Mouse (Mus musculus) liver, embryonic 15.5 days (tissue): ENCODE data around the gene Crhr2. TPM values are rescaled to one million over a fixed set of nuclear protein-coding genes. Genes with fewer than 3 reads are reported as not detected.

Experiments
- ATAC-seq: fragments of 200-750 bp; cut with Nextera tagmentation; 2 replicates; pipeline ENCODE4 v1.8.0; 2017; ENCODE audit warnings: moderate number of reproducible peaks, mild to moderate bottlenecking, moderate library complexity; ENCODE audit not compliant: insufficient read depth
- H3K27ac ChIP-seq: fragments of 300-500 bp; sonication (generic); replicated peaks from 2 replicates; pipeline ENCODE4 v1.5.1; 2015; ENCODE audit warnings: mild to moderate bottlenecking, inconsistent platforms
- H3K27me3 ChIP-seq: fragments of 300-500 bp; sonication (generic); 2 replicates; pipeline ENCODE4 v1.6.1; 2015; ENCODE audit warnings: mild to moderate bottlenecking, inconsistent platforms
- H3K36me3 ChIP-seq: fragments of 300-500 bp; sonication (generic); replicated peaks from 2 replicates; pipeline ENCODE4 v1.6.1; 2015; ENCODE audit warnings: moderate library complexity, mild to moderate bottlenecking, inconsistent platforms
- H3K4me1 ChIP-seq: fragments of 300-500 bp; sonication (generic); replicated peaks from 2 replicates; pipeline ENCODE4 v1.6.1; 2015; ENCODE audit warnings: inconsistent platforms
- H3K4me2 ChIP-seq: fragments of 300-500 bp; sonication (generic); 2 replicates; pipeline ENCODE4 v1.6.1; 2015; ENCODE audit warnings: moderate library complexity, mild to moderate bottlenecking, inconsistent platforms
- H3K4me3 ChIP-seq: fragments of 300-500 bp; sonication (generic); replicated peaks from 2 replicates; pipeline ENCODE4 v1.5.1; 2015; ENCODE audit warnings: mild to moderate bottlenecking, inconsistent platforms
- H3K9ac ChIP-seq: fragments of 300-500 bp; sonication (generic); 2 replicates; pipeline ENCODE4 v1.6.1; 2015; ENCODE audit warnings: moderate library complexity, mild to moderate bottlenecking, inconsistent platforms
- H3K9me3 ChIP-seq: fragments of 300-500 bp; sonication (generic); replicated peaks from 2 replicates; pipeline ENCODE4 v1.6.1; 2016; ENCODE audit warnings: inconsistent platforms
- WGBS: fragments of 180-500 bp; shearing (Covaris S2); methylation state at CpG from one replicate; pipeline ENCODE4 v1.1.7; 2015; ENCODE audit warnings: mixed read lengths; ENCODE audit not compliant: insufficient replicate concordance; 5-methylcytosine and 5-hydroxymethylcytosine counted together
- polyA plus RNA-seq: library from polyadenylated mRNA; unstranded; fragments of >200 nt; fragmentation: Nextera tagmentation; extraction: Ambion mirVana; gene quantifications from 2 replicates; pipeline ENCODE4 v1.2.1, GENCODE M21; 2015

Crhr2 gene
- polyA plus RNA-seq, 1 experiment from 2014 or later = 0.83 TPM

- Histone ChIP-seq H3K27ac (no peak overlapping the region), H3K9me3 (no peaks in the 10 kb centered on the region), H3K4me3 (no peak overlapping the region), H3K36me3 (peaks cover 92% of the 10 kb centered on the region), H3K9ac (no peak overlapping the region), H3K4me1 (no peaks in the 10 kb centered on the region), H3K27me3 (no peaks in the 10 kb centered on the region), H3K4me2 (no peak overlapping the region)
- WGBS = 87% methylated on average over 4 of the region's 4 CpGs
- ATAC-seq = no peak
These were observed 56.1 kb downstream of the Crhr2 start for GRCm38 (mm10) chr6:55076561-55077255.

DNA sequence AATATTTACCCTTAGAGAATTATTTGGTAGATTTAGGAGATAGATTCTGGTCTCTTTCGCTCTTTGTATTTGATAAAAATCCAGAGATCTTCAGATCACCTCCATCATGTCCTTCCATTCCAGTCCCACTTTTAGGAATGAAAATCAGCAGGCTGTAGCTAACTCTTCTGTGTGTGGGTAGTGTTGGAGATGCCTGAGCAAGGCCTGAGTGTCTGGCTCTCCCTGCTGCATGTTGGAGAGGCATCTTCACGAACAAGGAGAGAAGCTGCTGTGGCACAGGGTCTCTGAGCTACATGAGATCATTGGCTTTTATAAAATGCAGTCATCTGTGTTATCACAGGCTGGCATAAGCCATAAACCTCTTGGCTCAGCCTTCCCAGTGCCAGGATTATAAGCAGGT lies 66.9 kb downstream of the Crhr2 start:
- no peak overlapping the region for H3K9ac ChIP-seq
- H3K4me2 ChIP-seq = no peak overlapping the region
- H3K9me3 ChIP-seq = no peaks in the 10 kb centered on the region
- no peaks in the 10 kb centered on the region for H3K27me3 ChIP-seq
- no peak overlapping the region for H3K27ac ChIP-seq
- H3K4me1 ChIP-seq = peaks cover 12% of the 10 kb centered on the region; the same call in 1 of the 2 replicates
- peaks cover 91% of the 10 kb centered on the region for H3K36me3 ChIP-seq
- H3K4me3 ChIP-seq = no peak overlapping the region
- ATAC-seq = no peak
- 83% methylated on average over 2 of the region's 2 CpGs for WGBS

DNA sequence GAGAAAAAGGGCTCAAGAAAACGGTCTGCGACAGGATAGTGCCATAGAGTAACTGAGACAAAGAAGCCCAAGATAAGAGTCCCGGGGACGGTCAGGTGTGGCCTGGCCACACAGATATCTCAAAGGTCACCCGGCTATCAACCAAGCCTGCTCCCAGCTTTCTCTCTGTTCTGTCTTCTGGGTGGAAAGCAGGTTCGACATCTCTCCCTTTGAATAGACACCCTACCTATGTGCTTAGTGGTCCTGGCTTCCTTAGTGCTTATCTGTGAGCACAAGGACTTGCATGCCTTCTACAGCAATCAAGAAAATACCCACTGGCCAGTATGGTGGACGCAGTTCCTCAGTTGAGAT lies 68.4 kb downstream of the Crhr2 start:
- H3K4me2 ChIP-seq = no peak overlapping the region

GRCm38 (mm10) chr6:55063793-55064476 lies 68.9 kb downstream of the Crhr2 start:
- Histone ChIP-seq H3K4me1 (peaks cover 12% of the 10 kb centered on the region; the same call in 1 of the 2 replicates), H3K27me3 (no peaks in the 10 kb centered on the region), H3K4me2 (no peak overlapping the region), H3K27ac (peak overlapping the region; percentile 34; the same call in 1 of the 2 replicates), H3K9ac (no peak overlapping the region), H3K9me3 (no peaks in the 10 kb centered on the region), H3K4me3 (no peak overlapping the region), H3K36me3 (peaks cover 97% of the 10 kb centered on the region)
- WGBS = 48% methylated on average over 9 of the region's 9 CpGs
- peak; percentile 67 for ATAC-seq

More for the DNA sequence above, 68.4 kb downstream of the Crhr2 start:
- 31% methylated on average over 7 of the region's 7 CpGs for WGBS
- Histone ChIP-seq H3K9ac (no peak overlapping the region), H3K4me3 (no peak overlapping the region), H3K9me3 (no peaks in the 10 kb centered on the region), H3K27me3 (no peaks in the 10 kb centered on the region), H3K27ac (0 out of 2 replicates have a peak overlapping the region, but pooled peaks have one; percentile 3), H3K36me3 (peaks cover 97% of the 10 kb centered on the region), H3K4me1 (peaks cover 12% of the 10 kb centered on the region; the same call in 1 of the 2 replicates)
- peak; percentile 72 for ATAC-seq

- Histone ChIP-seq H3K4me2 (no peak overlapping the region), H3K4me1 (peaks cover 12% of the 10 kb centered on the region; the same call in 1 of the 2 replicates), H3K9ac (no peak overlapping the region), H3K27me3 (no peaks in the 10 kb centered on the region), H3K4me3 (no peak overlapping the region), H3K27ac (no peak overlapping the region), H3K36me3 (peaks cover 96% of the 10 kb centered on the region), H3K9me3 (no peaks in the 10 kb centered on the region)
- WGBS = 80% methylated on average over 5 of the region's 5 CpGs
- ATAC-seq = no peak
These were observed 70.6 kb downstream of the Crhr2 start for GRCm38 (mm10) chr6:55062200-55062599.

- no peak overlapping the region for H3K4me2 ChIP-seq
- no peak overlapping the region for H3K9ac ChIP-seq
- no peak overlapping the region for H3K4me3 ChIP-seq
- ATAC-seq = no peak
- no peaks in the 10 kb centered on the region for H3K9me3 ChIP-seq
- H3K36me3 ChIP-seq = peaks cover 95% of the 10 kb centered on the region
- 86% methylated on average over 11 of the region's 11 CpGs for WGBS
- no peaks in the 10 kb centered on the region for H3K27me3 ChIP-seq
- H3K4me1 ChIP-seq = peaks cover 12% of the 10 kb centered on the region; the same call in 1 of the 2 replicates
- no peak overlapping the region for H3K27ac ChIP-seq
These were observed 71.5 kb downstream of the Crhr2 start for GRCm38 (mm10) chr6:55061328-55061727.

DNA sequence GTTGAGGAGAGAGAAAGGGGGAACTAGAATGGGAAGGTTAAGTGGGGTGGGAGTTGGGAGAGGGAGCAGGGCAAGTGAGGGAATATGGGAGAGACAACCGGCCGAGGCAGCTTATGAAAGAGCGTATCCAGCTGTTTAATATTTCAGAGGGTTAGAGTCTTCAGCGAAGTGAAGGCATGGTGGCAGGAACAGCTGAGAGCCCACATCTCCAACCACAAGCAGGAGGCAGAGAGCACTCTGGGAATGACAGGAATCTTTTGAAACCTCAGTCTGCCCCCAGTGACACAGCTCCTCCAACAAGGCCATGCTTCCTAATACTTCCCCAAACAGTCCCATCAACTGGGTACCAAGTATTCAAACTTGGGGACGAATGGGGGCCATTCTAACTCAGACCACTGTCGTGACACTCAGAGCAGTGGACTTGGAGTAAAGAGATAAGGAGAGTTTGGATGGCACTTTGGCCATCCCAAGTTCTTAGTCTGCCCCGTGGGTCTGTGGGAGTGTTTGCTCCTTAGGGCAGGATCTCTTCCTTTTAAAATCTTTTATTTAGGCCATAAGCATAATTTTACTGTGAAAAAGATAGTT lies 72.5 kb downstream of the Crhr2 start:
- WGBS = 83% methylated on average over 7 of the region's 7 CpGs
- H3K4me3 ChIP-seq = no peak overlapping the region
- H3K27ac ChIP-seq = no peak overlapping the region
- H3K9me3 ChIP-seq = no peaks in the 10 kb centered on the region
- peaks cover 12% of the 10 kb centered on the region; the same call in 1 of the 2 replicates for H3K4me1 ChIP-seq
- no peak overlapping the region for H3K9ac ChIP-seq
- no peak for ATAC-seq
- H3K27me3 ChIP-seq = no peaks in the 10 kb centered on the region
- peaks cover 95% of the 10 kb centered on the region for H3K36me3 ChIP-seq
- H3K4me2 ChIP-seq = no peak overlapping the region

GRCm38 (mm10) chr6:55057427-55057826 lies 75.4 kb downstream of the Crhr2 start:
- Histone ChIP-seq H3K9me3 (no peaks in the 10 kb centered on the region), H3K36me3 (peaks cover 95% of the 10 kb centered on the region), H3K27me3 (no peaks in the 10 kb centered on the region), H3K9ac (no peak overlapping the region), H3K4me3 (no peak overlapping the region), H3K27ac (no peak overlapping the region), H3K4me1 (no peaks in the 10 kb centered on the region), H3K4me2 (no peak overlapping the region)
- WGBS = 77% methylated on average over 3 of the region's 3 CpGs
- ATAC-seq = no peak

DNA sequence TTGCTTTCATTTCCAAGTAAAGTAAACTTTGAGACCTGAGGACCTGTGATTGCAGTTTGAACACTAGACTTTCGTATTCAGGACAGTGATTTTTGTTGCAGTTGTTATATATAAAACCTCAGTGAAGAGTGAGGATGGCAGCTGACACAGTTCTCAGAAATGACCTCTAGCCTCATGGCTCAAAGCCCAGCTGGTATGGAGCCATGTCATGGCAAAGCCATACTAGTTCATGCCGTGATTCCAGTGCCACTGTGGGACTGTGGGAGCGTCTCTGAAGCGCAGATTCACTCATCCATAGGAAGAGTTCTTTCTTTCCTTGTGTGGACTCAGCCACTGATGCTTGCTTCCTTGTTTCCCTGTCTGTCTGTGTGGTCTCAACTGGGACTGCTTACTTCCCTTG lies 78.3 kb downstream of the Crhr2 start:
- Histone ChIP-seq H3K36me3 (peaks cover 95% of the 10 kb centered on the region), H3K4me1 (peaks cover 5% of the 10 kb centered on the region), H3K4me2 (no peak overlapping the region), H3K27me3 (no peaks in the 10 kb centered on the region), H3K9me3 (no peaks in the 10 kb centered on the region), H3K4me3 (no peak overlapping the region), H3K9ac (no peak overlapping the region), H3K27ac (no peak overlapping the region)
- no peak for ATAC-seq
- WGBS = 90% methylated on average over 4 of the region's 4 CpGs

- Histone ChIP-seq H3K9ac (no peak overlapping the region), H3K4me1 (peaks cover 9% of the 10 kb centered on the region), H3K9me3 (no peaks in the 10 kb centered on the region), H3K27me3 (no peaks in the 10 kb centered on the region), H3K4me3 (no peak overlapping the region), H3K27ac (no peak overlapping the region), H3K36me3 (peaks cover 80% of the 10 kb centered on the region), H3K4me2 (no peak overlapping the region)
- 92% methylated on average over 10 of the region's 10 CpGs for WGBS
- no peak for ATAC-seq
These were observed 83.6 kb downstream of the Crhr2 start for GRCm38 (mm10) chr6:55049186-55049585.

DNA sequence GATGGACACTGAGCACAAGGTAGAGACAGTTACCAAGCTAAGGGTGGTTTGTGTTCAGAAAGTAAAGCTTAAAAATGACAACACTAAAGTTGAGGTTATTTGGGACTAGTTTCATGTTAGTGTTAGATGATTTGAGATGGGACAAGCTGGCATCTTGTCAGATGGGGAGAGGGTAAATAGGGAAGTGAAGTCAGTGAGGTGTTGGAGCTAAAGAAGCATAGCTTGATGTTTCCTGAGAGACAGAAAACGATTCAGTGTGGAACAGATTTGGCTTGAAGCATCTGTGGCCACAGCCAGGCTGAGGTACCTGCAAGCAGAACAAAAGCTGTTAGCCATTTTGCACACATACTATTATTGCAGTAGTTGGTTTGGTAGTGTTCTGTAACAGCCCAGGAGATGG lies 87.5 kb downstream of the Crhr2 start:
- no peak for ATAC-seq
- H3K36me3 ChIP-seq = peaks cover 43% of the 10 kb centered on the region
- H3K4me2 ChIP-seq = no peak overlapping the region
- H3K4me1 ChIP-seq = peaks cover 18% of the 10 kb centered on the region
- no peaks in the 10 kb centered on the region for H3K9me3 ChIP-seq
- H3K27ac ChIP-seq = no peak overlapping the region
- no peaks in the 10 kb centered on the region for H3K27me3 ChIP-seq
- H3K4me3 ChIP-seq = no peak overlapping the region
- H3K9ac ChIP-seq = no peak overlapping the region
- WGBS = 19% methylated on average over 1 of the region's 1 CpGs
